Mouse (Mus musculus) CD4-positive, CD25-positive, alpha-beta regulatory T cell, adult 2 months (primary cell): ENCODE results near the gene Mfn1.

ENCODE experiments used
- DNase-seq: peaks from one replicate; pipeline ENCODE4 v3.0.0-alpha.2; 2012; ENCODE audit warnings: low read depth, low spot score

Gene Mfn1

GRCm38 (mm10) chr3:32529303-32529898 is at the start of gene Mfn1:
Gene Mfn1, plus strand, starts transcription at chr3:32529465.
- DNase-seq: peak; percentile 94

- DNase-seq: no peak
Observed at GRCm38 (mm10) chr3:32479961-32480360, 49.3 kb upstream of the Mfn1 start.

- DNase-seq: no peak
Observed at GRCm38 (mm10) chr3:32483035-32483434, 46.2 kb upstream of the Mfn1 start.

- no peak for DNase-seq
Observed at GRCm38 (mm10) chr3:32486543-32486942, 42.7 kb upstream of the Mfn1 start.

DNA sequence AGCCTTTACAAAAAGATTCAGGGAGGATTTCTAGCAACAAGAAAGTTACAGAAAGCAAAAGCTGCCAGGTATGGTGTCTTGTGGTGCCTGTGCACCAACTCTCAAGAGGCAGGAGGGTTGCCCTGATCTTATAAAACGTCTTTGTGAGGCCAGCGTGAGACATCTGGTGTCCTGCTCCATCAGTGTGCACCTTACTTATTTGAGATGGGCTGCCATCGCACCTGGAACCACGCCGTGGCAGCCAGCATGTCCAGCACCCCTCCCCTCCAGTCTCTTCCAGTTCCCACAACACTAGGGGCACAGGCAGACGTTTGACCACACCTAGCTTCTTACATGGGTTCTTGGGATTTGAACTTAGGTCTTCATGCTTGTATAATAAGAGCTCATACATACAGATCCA is 41.1 kb upstream of the Mfn1 start:
- no peak for DNase-seq

- no peak for DNase-seq
Observed at GRCm38 (mm10) chr3:32490076-32490927, 39.0 kb upstream of the Mfn1 start.

GRCm38 (mm10) chr3:32490928-32491315 is 38.3 kb upstream of the Mfn1 start:
- no peak for DNase-seq

- DNase-seq: no peak
Observed at GRCm38 (mm10) chr3:32492097-32493090, 36.9 kb upstream of the Mfn1 start, which contains the start of gene Kcnmb3. Gene Kcnmb3, minus strand, starts transcription at chr3:32492231.

GRCm38 (mm10) chr3:32494387-32495087 is 34.7 kb upstream of the Mfn1 start:
- peak; percentile 52 for DNase-seq

- DNase-seq: no peak
Observed at GRCm38 (mm10) chr3:32495088-32495770, 34.0 kb upstream of the Mfn1 start.

GRCm38 (mm10) chr3:32495856-32496710 is 33.2 kb upstream of the Mfn1 start:
- DNase-seq: no peak

DNA sequence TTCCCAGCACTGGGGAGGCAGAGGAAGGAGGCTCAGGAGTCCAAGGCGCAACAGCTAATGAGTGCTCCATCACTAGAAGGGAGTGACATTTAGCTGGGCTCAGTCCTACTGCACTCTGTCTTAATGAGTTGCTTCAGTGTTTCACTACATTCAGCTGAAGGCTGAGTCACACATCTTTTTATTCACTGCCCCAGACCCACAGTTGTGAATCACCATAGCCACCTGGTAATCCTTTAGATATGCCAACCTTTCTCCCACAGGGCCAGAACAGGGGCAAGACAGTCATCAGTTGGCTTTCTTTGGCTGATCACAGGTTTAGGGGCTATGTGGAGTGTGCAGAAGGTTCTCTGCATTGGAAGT is 32.6 kb upstream of the Mfn1 start:
- no peak for DNase-seq

GRCm38 (mm10) chr3:32500346-32500745 is 28.9 kb upstream of the Mfn1 start:
- no peak for DNase-seq

DNA sequence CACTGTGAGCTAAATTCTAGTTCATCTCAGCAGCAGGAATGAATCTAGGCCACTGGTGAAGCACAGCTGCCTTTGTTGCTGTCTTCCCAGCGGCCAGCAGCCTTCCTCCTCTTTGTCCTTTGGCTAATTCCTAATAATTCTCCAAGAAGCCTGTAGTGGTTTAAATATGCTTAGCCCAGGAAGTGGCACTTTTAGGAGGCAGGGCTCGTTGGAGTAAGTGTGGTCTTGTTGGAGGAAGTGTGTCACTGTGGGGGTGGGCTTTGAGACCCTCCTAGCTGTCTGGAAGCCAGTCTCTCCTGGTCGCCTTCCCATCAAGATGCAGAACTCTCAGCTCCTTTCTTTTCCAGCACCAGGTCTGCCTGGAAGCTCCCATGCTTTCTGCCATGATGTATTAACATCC is 23.4 kb upstream of the Mfn1 start:
- no peak for DNase-seq

DNA sequence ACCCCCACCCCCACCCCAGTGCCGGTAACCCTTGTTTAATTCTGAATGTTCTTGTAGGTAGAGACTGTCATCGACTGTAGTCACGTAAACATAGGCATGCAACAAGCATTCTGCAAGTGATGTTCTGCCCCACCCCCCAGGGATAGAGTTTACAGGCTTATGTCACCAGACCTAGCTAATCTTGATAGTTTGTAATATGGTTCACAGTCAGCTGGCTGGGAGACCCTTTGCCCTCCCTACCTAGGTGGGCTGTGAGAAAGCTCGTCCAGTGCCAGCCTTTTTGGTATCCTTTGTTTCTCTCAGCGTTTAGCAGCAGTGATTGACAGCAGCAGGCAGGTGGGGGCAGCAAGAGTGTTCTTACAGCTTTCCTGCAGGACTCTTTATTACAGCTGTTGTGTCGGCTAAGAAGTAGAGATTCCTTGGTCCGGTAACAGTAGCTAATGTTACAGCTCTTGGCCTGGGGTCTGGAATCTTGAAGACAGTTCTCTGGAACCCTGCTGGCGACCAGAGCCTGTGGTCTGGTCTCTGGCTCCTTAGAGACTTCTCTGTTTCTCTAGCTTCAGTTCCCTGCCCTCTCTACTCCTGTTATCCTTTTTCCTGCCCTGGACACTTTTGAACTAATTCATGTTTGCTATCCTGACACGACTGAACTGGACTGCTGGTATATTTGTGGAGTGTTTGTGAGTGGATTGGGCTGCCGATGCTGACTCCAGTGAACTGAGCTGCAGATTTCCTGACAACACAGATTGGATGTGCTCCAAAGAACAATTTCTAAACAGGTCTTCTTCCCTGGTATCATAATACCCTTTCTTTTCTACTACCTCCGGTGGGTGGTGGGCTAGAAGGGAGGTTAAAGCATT is 22.7 kb upstream of the Mfn1 start:
- no peak for DNase-seq

DNA sequence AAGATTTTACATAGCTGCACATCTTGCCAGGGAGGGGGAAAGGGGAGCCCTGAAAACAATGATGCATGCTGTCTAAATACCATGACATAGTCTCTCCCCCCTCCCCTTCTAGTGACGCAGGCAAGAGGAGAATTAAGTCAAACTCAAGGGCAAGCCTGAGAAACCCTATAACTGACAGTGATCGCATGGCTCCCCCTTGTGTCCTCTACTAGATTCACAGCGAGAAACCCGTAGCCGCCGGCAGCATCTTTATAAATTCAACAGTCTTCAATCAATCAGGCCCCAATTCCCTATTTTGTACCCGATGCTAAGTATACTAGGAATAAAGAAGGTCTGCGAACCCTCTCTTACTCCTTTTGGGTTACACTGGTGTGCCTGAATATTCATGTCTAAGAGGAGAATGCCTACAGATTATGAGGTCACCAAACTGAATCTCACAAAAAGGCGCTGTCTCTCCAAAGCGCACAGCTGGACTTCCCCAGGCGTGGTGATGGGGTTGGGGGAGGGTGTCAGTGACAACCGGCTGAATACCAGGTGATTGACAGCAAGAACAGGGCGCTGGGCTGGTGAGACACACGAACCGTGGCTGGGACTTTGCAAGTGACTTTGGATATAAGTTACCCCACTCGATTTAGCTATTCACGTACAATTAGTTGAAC is 20.5 kb upstream of the Mfn1 start:
- DNase-seq: peak; percentile 92

DNA sequence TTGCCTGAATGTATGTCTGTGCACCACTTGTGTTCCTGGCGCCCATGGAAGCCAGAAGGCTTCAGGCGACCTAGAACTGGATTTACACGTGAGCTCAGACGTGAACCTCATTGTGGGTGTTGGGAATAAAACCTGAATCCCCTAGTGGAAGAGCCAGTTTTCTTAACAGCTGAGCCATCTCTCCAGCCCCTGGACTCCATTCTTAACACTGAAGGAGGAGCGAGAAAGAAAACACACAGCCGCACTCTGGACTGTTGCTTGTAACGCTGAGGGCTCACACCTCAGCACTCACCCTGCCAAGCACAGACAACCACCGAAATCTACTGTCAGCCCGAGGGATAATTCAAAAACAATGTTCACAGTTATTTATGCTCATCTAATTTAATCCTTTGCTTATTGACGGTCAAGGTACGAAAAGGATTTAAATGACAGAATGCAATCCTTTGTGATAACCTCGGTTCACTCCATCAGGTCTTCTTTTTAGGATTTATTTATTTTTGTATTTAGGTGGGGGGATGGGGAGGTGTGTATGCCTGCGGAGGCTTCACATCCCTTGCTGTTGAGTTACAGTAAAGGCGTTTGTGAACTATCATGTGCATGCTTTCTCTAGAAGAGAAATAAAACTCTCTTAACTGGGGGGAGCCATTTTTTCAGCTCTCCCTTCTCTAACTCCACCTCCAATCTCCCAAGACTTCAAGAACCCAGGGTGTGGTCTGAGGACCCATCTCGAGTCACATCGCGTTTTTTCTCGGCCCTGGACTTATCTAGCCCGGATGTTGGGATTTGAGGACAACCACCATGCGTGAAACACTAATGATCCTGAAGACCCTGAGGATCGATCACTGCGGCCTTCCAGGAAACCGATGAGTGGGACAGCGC is 19.5 kb upstream of the Mfn1 start, which contains the start of gene Zfp639:
Gene Zfp639 (plus strand): TSS at position 764 of the 879 bp plus-strand sequence.
- peak; percentile 24 for DNase-seq
